Mouse (Mus musculus) cerebellum, postnatal 10 days (tissue): ENCODE measurements around the gene Dscam.

Experiments
- DNase-seq, 2 experiments: peaks; one replicate each; pipeline ENCODE4 v3.0.0; 2021; ENCODE audit warnings: mixed read lengths in 2 of 2

Dscam gene

DNA sequence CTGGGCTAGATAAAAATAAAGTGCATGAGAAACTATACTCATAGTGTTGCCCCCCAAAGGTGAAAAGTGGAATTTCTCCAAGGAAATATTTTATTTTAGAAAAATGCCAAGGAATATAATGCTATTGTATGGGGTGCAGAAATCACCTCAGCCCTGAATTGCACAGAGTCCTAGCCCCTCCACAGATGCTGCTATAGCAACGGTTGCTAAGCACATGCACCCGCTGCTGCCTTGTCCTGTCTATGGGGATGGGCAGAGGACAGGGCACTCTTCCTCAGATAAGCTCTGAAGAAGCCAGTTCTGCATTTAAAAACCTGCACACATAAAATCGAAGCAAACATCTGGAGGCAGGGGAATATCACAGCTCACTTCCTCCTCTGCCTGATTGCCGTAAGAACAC lies 315.5 kb downstream of the Dscam start:
- DNase-seq, result no peak

DNA sequence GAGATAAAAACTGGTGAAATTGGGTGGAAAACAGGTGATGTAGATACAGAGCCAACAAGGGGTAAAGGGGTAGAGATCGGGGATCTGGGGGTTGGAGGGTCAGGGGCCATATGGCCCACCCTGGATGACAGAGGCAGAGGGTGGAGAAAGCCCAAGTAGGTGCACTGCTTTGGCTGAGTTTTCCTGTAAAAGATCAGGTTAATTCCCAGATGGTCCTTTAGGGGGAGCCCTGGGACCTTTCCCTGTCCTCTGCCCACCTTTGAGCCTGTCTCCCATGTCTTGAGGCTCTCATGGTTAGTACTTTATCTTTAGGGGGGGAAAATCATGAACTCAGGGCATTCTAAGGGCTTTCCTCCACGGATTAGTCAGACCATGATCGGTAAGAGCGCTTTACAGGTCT lies 318.2 kb downstream of the Dscam start:
- peak; percentile 82 to 89 for DNase-seq

DNA sequence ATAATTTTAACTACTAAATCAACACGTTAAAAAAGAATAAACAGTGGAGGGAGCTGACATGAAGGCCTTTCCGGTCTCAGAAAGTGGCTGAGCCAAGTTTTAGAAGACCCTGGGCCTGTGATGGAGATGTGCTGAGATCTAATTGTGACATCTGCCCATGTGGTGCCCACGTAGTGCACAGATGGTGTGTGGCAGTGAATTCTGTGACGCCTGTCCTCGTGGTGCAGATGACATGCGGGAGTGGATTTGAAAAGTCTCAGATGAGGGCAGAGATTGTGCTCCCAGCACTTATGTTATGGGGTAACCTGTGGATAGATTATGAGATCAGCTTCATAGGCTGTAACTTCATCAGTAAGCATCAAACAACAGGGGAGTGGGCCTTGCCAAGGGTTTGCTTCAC lies 321.6 kb downstream of the Dscam start:
- peak in 1 of 2 experiments; percentile 20 for DNase-seq

DNA sequence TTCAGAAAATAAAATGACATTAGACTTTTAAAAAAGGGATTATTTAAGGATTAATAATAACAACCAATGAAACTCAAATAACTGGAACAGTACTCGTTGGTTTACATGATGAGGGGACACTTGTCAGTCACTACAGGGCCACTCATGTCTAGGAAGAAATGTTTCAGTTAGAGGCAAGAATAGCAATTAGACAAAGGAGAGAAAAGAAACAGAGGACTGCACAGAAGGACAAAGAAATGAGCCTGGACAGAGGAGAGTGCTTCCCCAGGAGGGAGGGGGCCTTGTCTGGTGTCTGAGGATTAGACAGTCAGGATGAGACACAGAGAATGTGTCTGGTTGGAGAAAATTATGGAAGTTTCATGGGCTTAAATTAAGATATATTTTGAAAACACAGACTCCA lies 324.0 kb downstream of the Dscam start:
- no peak for DNase-seq

DNA sequence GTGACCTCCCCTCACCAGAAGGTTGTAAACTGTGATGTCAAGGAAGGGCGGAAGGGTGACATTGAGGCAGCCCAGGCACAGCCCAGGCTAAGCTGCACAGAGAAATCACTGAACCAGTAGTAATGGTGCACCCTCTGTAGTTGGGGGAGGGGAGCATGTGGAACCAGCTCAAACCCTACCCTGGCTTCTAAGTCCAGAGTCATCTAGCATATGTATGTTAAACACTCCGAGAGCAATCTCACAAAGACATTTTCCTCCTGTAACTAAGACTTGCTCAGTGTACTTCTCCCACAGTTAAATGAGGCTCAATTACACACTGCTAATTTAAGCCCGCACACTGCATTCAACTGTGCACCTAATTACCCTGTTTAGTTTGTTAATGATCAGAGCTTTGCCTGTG lies 324.4 kb downstream of the Dscam start:
- DNase-seq, result no peak

DNA sequence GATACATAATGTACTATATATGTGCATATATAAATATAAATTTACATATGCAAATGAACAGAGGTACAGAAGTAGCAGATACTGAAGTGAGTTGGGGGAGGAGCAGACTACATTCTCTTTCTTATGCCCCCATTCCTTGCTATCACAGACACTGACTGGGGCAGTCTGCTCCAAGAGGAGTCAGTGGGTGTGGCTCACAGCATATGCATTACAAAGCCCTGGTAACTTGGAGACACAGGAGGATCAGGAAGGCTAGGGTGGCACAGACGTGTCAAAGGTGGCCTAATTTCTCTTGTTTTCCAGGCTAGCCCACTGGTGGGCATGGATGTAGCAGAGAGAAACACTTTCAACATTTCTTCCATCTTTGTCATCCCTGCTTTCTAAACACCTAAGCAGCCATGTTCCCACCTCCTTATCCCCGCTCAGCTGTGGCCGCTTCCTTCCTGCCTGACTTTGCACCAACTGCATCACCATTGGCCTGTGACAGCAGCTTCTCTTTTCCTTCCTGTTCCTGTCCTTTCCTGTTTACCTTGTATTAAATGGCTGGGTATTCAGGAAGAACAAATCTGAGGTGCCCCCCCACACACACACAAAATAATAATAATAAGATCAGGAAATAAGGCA lies 325.0 kb downstream of the Dscam start:
- DNase-seq, result no peak

DNA sequence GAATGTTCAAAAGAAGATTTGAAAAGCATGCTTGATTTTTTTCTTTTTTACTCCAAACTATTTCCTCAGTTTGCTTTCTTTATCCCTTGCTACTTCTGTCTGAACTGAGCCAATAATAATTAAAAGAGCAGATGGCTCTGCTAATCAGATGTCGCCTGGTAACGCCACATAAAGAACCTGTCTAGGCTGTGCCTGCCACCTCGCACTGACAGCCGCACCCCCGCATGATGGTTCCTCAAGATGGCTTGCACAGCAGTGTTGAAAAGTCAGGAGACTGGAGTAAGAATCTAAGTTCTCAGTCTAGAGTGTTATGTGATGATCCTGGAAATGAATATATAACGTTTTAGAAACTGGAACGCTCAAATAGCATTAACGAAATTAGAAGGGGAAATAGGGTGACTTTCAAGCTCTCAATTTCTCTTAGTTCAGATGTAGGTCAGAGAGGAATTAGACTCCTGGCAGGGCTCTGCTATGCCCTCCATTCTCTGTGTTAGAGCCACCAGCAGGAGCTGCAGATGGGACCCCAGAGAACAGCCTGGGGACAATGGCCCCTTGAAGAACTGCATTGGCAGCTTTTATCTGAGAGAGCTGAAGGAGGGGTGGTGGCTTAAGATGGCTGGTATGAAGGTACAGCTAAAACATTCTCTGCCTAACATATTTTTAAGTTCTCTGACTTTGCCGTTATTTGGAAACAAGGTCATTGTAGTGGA lies 326.7 kb downstream of the Dscam start:
- DNase-seq, result peak; percentile 67 to 72

DNA sequence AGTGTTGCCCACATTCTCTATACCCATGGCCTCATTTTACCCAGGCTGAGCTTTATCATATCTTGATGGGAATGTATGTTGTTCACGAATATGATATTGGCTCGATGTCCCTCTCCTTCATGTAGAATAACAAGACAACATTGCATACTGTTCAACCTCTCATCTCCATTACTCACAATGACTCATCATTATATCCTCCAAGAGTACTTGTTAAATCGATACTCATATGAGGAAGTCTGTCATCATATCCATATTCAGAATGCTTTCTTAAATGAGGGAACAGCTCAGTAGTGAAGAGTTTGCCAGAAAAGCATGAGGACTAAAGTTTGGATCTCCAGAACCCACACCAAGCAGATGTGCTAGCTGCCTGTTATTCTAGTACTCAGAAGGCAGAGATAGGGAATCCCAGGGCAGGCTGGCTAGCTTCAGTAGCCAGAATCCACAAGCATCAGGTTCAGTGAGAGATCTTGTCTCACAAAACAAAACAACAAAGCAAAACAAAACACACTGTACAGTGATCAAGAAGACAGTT lies 327.7 kb downstream of the Dscam start:
- no peak for DNase-seq

DNA sequence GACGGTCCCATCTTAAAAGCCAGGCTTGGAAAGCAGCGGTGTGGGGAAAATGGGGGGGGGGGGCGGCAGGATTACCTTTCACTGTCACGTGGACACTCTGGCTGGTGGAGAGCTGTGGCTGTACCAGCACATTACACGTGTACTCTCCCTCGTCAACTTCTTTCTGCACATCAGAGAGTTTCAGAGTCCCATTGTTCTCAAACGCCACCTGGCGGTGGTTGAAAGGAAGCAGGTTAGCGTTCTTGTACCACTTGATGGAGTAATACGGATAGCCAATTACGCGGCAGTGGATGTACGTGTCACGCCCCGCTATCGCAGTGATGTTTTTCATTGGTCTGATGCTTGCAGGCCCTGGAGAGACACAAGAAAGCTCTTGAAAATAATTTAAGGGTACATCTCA lies 350.9 kb downstream of the Dscam start:
- DNase-seq, result peak; percentile 86

DNA sequence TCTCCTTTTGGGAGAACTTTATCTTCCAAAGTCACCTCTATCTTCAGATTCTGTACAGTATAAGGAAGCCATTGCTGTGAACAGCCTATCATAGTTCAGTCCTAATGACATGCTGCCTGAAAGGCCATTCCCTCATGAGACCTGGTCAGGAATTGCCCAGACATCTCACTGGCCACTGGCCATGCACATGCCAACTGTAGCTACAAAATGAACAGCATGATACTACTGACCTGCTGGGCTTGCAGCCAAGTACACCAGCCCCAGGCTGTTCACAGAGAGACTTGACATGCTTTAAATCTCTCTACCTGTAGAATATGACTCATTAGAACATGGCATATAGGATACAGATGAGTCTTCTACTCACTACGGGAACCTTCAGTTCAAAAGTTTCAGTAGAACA lies 364.3 kb downstream of the Dscam start:
- DNase-seq, result peak; percentile 93 to 95

DNA sequence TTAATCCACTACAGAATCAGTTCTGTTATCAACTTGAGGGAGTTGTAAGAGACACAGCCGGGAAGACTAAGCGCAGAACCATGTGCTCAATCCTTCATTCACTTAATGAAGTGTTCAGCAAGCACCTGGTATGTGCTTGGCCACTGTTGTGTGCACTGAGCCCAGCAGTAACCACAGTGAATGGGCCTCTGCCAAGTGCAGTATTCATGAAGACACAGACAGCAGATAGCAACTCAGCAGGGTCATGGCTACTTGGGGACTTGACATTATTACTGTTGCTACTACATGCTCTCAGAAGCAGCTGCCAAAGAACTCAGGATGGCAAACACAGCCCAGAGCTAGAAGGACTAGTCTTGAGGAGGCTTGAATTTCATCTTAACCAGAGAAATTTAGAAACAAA lies 367.9 kb downstream of the Dscam start:
- DNase-seq, result peak; percentile 89 to 93

DNA sequence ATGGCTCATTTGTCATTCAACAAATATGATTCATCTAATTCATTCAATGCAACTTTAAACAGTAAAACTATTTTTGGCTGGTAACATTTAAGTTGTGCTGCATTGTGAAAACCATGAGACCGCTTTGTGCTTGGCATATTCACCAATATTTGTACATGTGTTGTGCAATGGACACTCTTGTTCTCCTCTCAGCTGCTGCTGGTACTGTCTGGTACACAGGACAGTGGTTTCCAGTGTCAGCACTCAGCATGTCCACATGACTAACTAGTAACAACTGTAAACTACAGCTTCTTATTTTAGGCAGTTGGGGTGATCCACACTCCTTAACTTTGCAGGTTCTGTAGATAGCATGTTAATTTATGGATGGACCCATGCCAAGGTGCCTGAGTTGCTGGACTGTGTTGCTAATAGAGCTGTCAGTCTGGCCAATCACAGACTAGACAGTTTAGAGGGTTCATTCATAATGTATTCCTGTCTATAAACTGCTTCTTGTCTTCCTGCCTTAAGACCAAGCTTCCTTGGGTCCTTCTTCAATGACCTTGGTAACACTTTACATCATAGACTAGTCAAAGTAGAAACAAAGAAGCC lies 368.8 kb downstream of the Dscam start:
- peak; percentile 33 to 35 for DNase-seq

DNA sequence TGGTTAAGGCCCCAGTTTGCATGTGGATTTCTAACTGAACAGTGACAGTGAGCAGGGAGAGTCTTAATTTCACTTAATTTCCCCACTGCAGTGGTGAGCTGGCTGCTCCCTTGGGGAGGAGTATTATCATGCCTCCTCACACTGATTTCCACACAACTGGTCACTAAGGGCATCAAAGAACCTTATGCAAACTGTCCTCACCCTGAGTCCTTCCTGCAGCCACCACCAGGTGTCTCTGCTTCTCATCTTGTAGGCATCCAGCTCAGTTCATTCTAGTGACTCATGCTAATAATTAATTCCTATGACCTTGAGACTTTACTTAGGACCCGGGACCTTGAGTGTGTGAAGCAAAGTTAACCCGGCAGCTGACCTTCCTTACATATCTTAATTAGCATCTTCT lies 375.1 kb downstream of the Dscam start:
- peak; percentile 73 to 77 for DNase-seq

DNA sequence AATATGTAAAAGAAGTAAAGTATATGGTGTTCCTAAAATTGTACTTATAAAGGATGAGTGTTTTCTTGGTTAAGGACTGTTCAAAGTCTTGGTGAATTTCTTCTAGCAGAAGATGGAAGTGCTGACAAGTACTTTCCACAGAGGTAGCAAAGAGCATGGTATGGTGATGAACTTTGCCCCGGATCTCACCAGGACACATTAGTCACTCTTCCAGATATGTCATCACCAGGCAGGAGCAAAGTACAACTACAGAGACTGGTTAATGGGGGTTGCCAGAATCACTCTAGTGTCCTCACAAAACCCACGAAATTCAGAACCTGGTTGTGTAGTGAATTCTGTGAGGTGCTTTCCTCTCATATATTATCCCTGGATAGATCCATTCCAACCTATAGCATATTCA lies 379.2 kb downstream of the Dscam start:
- DNase-seq, result no peak

DNA sequence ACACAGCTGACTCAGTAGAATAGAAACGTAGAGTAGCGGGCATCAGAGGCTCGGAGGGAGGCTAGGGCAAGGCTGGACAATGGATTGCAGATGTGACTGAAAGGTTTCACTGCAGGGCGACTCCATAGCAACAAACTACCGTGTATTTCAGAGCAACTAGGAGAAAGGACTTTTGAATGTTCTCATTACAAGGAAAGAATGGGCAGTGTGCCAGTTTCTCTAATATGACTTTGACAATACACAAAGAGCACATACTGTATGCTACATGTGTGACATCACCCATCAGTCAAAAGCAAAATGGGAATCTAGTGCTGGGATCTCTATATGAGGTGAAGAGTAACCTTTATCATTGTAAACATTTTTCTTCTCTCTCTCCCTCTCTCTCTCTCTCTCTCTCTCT lies 382.3 kb downstream of the Dscam start:
- no peak for DNase-seq

DNA sequence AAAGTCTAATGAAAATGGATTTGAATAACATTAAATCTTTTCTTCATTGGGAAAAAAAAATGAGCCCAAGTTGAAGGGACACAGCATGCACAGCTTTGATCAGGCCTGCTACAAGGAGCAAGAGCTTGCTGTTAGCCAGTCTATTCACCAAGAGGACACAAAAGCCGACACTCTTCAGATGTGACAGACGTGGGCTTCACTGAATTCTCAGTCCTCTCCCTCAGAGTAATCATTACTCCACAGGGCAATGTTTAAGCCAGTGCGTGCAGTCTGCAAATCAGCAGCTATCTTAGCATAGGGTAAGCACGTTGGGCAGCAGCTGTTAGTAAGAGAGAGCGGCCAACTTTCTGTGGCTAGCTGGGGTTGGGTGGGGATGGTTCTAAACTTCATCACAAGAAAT lies 391.5 kb downstream of the Dscam start:
- peak in 1 of 2 experiments; percentile 18 for DNase-seq

DNA sequence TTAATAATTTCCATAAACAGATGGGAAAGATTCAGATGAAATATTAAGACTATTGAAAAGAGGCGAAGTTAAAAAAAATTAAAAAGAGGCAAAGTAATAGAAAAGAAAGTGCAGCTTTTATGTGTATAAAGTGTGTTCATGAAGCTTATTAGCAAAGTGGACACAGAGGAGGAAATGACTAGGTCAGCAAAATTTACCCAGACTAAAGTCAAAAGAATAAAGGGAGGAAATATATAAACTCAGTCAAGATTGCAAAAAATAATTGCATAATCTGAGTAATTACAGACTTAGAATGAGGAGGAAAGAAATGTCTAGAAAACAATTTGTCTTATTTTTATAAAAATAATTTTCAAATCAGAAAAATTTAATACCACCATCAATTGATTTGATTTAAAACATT lies 396.3 kb downstream of the Dscam start:
- DNase-seq, result no peak

DNA sequence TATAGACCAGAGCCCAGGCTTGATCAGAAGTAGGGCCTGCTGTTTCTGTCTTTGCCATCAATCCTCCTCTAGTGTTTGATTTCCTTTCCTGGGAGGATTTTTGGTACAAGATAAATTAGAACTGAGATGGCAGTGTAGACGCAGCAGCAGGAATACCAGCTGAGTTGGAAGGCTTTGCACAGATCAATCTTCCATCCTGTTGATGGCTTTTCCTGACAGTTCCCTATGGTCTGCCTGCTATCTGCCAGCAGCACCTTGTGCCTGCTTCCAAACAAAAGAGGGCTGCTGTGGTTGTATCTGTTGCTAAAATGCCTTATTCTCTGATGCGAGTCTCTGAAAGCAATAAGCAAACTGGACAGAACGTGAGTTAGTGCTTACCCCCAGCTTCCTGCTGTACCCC lies 402.6 kb downstream of the Dscam start:
- DNase-seq, result no peak

DNA sequence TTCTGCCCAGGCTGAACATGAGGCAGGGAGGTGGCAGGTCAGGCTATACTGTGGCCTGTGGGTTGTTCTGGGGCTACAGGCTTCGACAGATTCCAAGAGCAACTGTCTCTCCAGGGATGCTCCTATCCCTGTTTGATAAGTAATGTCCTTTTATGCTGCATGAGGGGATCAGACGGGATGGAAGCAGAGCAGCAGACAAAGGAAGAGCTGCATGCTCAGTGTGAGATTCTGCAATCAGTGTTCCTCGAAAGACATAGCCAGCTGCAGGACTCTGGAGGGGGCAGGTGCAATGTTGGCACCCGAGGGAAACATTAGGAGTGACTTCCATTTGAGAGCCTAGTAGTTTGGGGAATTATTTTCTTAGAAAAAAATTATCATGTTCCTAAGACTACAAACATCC lies 403.0 kb downstream of the Dscam start:
- no peak for DNase-seq

DNA sequence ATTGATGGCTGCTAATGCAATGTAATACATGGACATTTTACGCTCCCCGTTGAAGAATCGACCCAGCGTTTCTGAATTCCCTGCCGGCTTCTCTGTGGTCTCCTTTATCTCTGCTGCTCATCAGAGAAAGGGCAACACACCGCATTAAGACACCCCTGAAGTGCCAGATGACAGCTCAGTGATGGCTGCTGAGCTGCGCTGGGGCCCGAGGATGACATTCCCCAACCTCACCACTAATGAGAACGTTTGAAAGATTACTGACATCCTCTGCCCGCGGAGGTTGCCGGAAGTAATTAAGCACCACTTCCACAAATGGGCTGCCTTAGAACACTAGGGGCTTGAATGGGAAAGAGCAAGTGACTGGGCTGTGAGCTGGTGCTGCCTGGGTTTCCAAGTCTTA lies 409.3 kb downstream of the Dscam start:
- no peak for DNase-seq

DNA sequence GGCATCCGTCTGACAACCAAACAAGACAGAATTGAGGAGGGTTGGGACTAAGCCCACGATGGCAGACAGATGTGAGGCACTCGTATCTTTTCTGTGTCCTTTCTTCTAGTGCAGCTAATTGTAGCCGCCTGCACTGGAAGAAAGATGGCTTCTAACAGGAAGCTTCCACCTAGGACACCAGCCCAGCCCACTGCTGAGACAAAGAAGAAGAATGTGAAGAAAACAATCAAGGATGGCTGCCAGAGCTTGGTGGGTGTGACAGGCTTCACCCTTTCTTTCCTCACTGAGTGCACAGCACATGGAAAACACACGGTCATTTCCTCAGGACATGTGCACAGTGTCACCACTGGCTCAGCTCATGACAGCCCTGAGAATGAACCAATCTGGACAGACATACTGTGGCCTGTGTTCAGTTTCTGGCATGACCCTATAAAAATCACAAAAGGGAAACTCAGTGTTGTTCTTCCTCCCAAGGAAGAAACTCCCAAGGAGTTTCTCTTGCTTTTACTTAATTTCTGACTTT lies 411.4 kb downstream of the Dscam start:
- DNase-seq, result no peak

DNA sequence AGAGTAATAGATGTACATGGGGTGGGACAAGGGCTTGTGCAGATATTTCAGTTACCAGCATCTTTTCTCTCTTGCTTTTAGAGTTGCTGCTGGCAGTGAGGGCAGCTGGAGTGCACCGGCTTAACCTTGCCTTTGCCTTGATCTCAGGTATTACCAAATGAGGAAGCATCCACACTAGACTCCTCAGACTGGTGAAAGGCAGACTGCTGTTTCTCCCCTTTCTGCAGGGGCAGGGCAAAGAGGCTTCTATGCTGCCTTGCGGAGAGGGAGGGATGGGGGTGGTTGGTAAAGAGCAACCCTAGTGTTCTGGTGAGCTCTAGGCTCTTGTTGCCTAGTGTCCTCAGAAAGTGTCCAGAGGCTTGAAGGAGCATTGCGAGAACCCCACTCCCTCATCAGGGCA lies 412.2 kb downstream of the Dscam start:
- no peak for DNase-seq

DNA sequence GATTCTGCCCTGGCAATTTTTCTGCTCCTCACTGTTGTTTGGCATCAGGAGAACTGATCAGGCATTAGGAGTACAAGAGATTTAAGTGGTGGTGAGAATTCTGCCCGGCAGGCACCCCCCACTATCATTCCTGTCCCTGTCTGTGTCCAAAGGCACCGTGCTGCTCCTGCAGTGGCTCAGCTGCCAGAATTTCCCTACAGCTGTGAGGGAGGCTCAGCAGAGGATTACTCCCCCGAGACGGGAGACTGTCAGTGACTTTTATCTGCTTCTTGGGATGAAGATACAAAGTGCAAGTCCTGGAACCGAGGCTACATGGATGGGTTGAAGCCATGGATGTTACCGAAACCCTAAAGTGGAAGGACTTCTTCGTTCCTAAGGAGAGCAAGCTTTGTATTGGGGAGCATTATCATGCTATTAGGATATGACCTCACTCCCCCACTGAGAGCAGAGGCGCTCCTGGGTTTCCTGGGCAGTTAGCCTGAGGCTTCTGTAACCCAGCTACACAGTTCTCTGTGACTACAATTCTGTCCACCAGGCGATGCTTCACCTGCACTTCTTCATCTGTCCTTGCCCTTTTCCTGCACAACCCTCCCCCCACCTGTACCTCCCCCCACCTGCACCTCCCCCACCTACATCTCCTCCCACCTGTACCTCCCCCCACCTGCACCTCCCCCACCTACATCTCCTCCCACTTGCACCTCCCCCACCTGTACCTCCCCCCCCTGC lies 412.8 kb downstream of the Dscam start:
- DNase-seq, result peak in 1 of 2 experiments; percentile 14
